Mouse (Mus musculus) liver, embryonic 14.5 days (tissue): Measurements from ENCODE around the gene Acap3. TPM values are rescaled to one million over a fixed set of nuclear protein-coding genes. Genes with fewer than 3 reads are reported as not detected.

ENCODE experiments used
- ATAC-seq: fragments of 200-750 bp; cut with Nextera tagmentation; 2 replicates; pipeline ENCODE4 v1.8.0; 2017; ENCODE audit warnings: moderate number of reproducible peaks, mild to moderate bottlenecking, moderate library complexity; ENCODE audit not compliant: insufficient read depth
- DNase-seq, 3 experiments: peaks; one replicate each; pipeline ENCODE4 v3.0.0-alpha.2; 2012 to 2013; ENCODE audit warnings: low read depth in 3 of 3, low spot score in 3 of 3
- H3K27ac ChIP-seq: fragments of 300-500 bp; sonication (generic); 2 replicates; pipeline ENCODE4 v1.5.1; 2014; ENCODE audit warnings: moderate library complexity, mild to moderate bottlenecking, control low read depth, inconsistent platforms
- H3K27me3 ChIP-seq: fragments of 300-500 bp; sonication (generic); 2 replicates; pipeline ENCODE4 v1.6.1; 2014; ENCODE audit warnings: mild to moderate bottlenecking, low read length, moderate library complexity; ENCODE audit not compliant: control insufficient read depth, insufficient read depth
- H3K36me3 ChIP-seq: fragments of 300-500 bp; sonication (generic); replicated peaks from 2 replicates; pipeline ENCODE4 v1.6.1; 2014; ENCODE audit warnings: low read depth; ENCODE audit not compliant: control insufficient read depth, insufficient read depth
- H3K4me1 ChIP-seq, 2 experiments: fragments of 200-500 bp in 1 of 2; fragments of 300-500 bp in 1 of 2; sonication (generic) in 1 of 2; replicated peaks; 2 replicates each; pipeline ENCODE4 v1.6.1; 2012 to 2014; ENCODE audit warnings: antibody characterized with exemption in 1 of 2, inconsistent platforms in 1 of 2, low read length in 1 of 2; ENCODE audit not compliant: control insufficient read depth in 2 of 2, insufficient read depth in 2 of 2
- H3K4me2 ChIP-seq: fragments of 300-500 bp; sonication (generic); 2 replicates; pipeline ENCODE4 v1.6.1; 2014; ENCODE audit warnings: low read depth, mild to moderate bottlenecking, control low read depth, moderate library complexity
- H3K4me3 ChIP-seq, 2 experiments: fragments of 200-500 bp in 1 of 2; fragments of 300-500 bp in 1 of 2; sonication (generic) in 1 of 2; 2 replicates each; pipeline ENCODE4 v1.5.1; 2012 to 2014; ENCODE audit warnings: low read depth in 2 of 2, low read length in 2 of 2, mild to moderate bottlenecking in 2 of 2, control low read depth in 1 of 2, inconsistent platforms in 1 of 2, moderate library complexity in 1 of 2; ENCODE audit not compliant: insufficient read depth in 1 of 2
- H3K9ac ChIP-seq: fragments of 300-500 bp; sonication (generic); replicated peaks from 2 replicates; pipeline ENCODE4 v1.6.1; 2014; ENCODE audit warnings: mild to moderate bottlenecking, control low read depth, moderate library complexity
- H3K9me3 ChIP-seq: fragments of 300-500 bp; sonication (generic); 2 replicates; pipeline ENCODE4 v1.6.1; 2016; ENCODE audit warnings: low read length, mixed read lengths; ENCODE audit not compliant: control insufficient read depth
- CTCF ChIP-seq: IDR thresholded peaks from 2 replicates; pipeline ENCODE4 v1.5.1; 2016; ENCODE audit warnings: antibody characterized with exemption, low read depth, control low read depth
- EP300 ChIP-seq: IDR thresholded peaks from 2 replicates; pipeline ENCODE4 v1.6.1; 2016; ENCODE audit warnings: antibody characterized with exemption, low read depth
- WGBS: fragments of 180-500 bp; shearing (Covaris S2); extraction: QIAGEN DNeasy Blood & Tissue Kit; methylation state at CpG from one replicate; pipeline ENCODE4 v1.1.7; 2014; ENCODE audit not compliant: insufficient replicate concordance; 5-methylcytosine and 5-hydroxymethylcytosine counted together
- polyA plus RNA-seq, 2 experiments: library from polyadenylated mRNA; depleted of rRNA in 1 of 2; stranded (reverse) in 1 of 2; unstranded in 1 of 2; fragments of >200 nt; fragmentation: Nextera tagmentation in 1 of 2; extraction: Ambion mirVana in 1 of 2; gene quantifications; 2 replicates each; pipeline versions ENCODE4 v1.2.1 to v1.2.3; 2012 to 2014

The Acap3 gene
- polyA plus RNA-seq, 2 experiments = 4.7 to 9.4 TPM

DNA sequence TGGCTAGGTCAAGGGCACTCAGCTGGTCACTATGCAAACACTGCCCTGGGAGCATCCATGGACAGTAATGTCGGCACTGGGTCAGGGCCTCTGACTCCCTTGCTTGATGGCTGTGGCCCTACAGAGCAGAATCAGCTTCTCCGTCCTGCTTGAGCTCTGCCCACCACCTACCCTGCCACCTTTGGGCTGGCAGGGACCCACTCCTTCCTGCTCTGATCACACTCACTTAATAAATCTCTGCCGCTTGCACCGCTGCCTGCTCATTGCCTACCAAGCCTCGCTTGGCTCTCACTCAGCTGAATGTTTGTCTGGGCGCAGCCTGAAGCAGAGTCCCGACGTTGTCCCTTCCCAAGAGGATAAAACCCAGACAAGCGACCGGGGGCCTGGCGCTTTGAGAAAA, 15.4 kb downstream of the Acap3 start:
- Histone ChIP-seq H3K4me2 (no peak overlapping the region), H3K36me3 (peaks cover 12% of the 10 kb centered on the region), H3K4me1 (no peaks in the 10 kb centered on the region), H3K9me3 (no peaks in the 10 kb centered on the region), H3K9ac (no peak overlapping the region), H3K4me3 (no peak overlapping the region), H3K27ac (no peak overlapping the region), H3K27me3 (no peaks in the 10 kb centered on the region)
- ATAC-seq = no peak
- DNase-seq = no peak
- WGBS = 73% methylated on average over 11 of the region's 11 CpGs
- no peak for TF ChIP-seq EP300
- no peak for TF ChIP-seq CTCF

DNA sequence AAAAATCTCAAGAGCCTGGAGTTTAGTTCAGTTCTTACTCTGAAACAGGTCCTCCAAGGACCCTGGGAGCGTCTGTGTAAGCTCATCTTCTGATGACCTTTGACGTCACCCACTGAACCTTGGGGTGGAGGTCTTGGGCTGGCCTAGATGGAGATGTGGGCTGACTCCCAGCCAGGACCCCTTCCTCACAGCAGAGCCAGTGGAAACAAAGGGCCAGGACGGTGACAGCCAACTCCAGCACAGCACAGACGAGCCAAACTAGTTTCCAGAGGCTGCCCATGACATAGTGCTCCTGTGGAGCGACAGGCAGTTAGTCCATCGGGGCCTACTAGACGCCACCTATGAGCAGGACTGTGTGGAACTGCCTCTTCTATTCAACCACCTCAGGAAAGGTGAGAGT, 16.7 kb downstream of the Acap3 start:
- DNase-seq (no peak), ATAC-seq (peak; percentile 8; the same call in 1 of the 2 replicates)
- Histone ChIP-seq H3K4me1 (no peaks in the 10 kb centered on the region), H3K9me3 (no peaks in the 10 kb centered on the region), H3K27ac (no peak overlapping the region), H3K4me2 (no peak overlapping the region), H3K27me3 (no peaks in the 10 kb centered on the region), H3K36me3 (peaks cover 6% of the 10 kb centered on the region), H3K4me3 (no peak overlapping the region), H3K9ac (no peak overlapping the region)
- 76% methylated on average over 7 of the region's 7 CpGs for WGBS
- TF ChIP-seq EP300 (no peak), CTCF (no peak)

DNA sequence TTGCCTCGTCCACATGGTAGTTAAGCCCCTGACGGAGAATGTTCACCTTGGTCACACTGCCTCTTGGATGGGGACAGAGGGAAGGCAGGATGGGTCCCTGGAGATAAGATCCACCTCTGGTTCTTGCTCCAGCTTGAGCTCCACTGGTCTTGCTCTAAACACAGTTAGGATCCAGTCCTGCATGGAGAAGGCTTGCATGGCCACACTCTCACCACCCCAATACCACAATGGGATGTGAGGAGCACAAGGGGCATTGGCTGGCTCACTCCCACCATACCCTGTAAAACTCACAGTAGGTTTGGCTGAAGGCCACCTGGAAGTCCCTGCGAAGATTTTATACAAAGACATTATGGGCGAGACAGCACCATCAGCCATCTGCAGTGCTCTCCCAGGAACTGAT, 17.1 kb downstream of the Acap3 start:
- TF ChIP-seq CTCF (no peak), EP300 (no peak)

DNA sequence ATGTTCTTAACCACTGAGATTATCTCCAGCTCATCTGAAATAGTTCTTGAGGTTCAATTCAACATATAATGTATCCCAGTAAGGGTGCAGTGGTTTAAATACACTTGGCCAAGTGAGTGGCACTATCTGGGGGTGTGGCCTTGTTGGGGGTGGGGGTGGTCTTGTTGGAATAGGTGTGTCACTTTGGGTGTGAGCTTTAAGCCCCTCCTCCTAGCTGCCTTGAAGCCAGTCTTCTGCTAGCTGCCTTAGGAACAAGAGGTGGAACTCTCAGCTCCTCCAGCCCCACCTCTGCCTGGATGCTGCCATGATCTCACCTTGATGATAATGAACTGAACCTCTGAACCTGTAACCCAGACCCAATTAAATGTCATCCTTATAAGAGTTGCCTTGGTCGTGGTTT, 40.4 kb downstream of the Acap3 start:
- WGBS = 35% methylated on average over 1 of the region's 1 CpGs
- TF ChIP-seq EP300 = no peak
- TF ChIP-seq CTCF = no peak
- peak in 1 of 3 experiments; percentile 19 for DNase-seq
- Histone ChIP-seq H3K9me3 (no peaks in the 10 kb centered on the region), H3K4me3 (no peak overlapping the region), H3K27ac (no peak overlapping the region), H3K4me1 (no peaks in the 10 kb centered on the region), H3K36me3 (no peaks in the 10 kb centered on the region), H3K4me2 (no peak overlapping the region), H3K27me3 (no peaks in the 10 kb centered on the region), H3K9ac (no peak overlapping the region)
- no peak for ATAC-seq

More for the DNA sequence above, 17.1 kb downstream of the Acap3 start:
- no peak for ATAC-seq
- H3K27me3 ChIP-seq = no peaks in the 10 kb centered on the region
- no peak overlapping the region for H3K4me3 ChIP-seq
- WGBS = 74% methylated on average over 4 of the region's 4 CpGs
- no peaks in the 10 kb centered on the region for H3K4me1 ChIP-seq
- H3K27ac ChIP-seq = no peak overlapping the region
- H3K9ac ChIP-seq = no peak overlapping the region
- H3K9me3 ChIP-seq = no peaks in the 10 kb centered on the region
- no peak overlapping the region for H3K4me2 ChIP-seq
- H3K36me3 ChIP-seq = peaks cover 1% of the 10 kb centered on the region
- no peak for DNase-seq

DNA sequence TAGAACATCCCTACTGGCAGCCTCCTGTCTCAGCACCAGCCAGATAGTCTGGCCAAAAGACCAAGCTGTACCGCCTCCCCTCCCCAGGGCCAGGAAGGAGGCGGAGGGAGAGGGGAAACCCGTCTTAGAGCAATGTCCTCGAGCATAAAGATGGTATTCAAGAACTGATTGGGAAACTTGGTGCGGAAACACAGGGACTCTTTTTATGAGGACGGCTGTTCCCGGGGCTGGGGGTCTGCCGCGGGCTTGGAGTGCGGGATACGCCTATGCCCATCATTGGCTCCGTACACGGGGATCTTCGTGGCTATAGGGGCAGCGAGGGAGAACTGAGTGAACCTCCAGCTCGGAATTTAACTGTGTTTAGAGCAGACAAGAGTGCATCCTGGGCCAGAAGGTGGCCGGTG, 51.4 kb downstream of the Acap3 start:
- H3K9me3 ChIP-seq = no peaks in the 10 kb centered on the region
- peaks cover 15 to 22% of the 10 kb centered on the region in 2 experiments for H3K4me1 ChIP-seq
- ATAC-seq (peak; percentile 21), DNase-seq (no peak)
- 3% methylated on average over 17 of the region's 17 CpGs for WGBS
- H3K27me3 ChIP-seq = no peaks in the 10 kb centered on the region; the same call in 1 of the 2 replicates
- peak overlapping the region; percentile 74 for H3K4me2 ChIP-seq
- peak overlapping the region; percentile 91 for H3K9ac ChIP-seq
- no peak for TF ChIP-seq CTCF
- no peak for TF ChIP-seq EP300
- no peak overlapping the region for H3K27ac ChIP-seq
- H3K4me3 ChIP-seq = peak overlapping the region; percentile 96 to 99
- peaks cover 4% of the 10 kb centered on the region; the same call in 1 of the 2 replicates for H3K36me3 ChIP-seq
